Mouse (Mus musculus): ENCODE results near the gene Zfp646.
A peak's percentile ranks its signal among the peaks of the same experiment; 100 is the strongest.

GRCm38 (mm10) chr7:127866434-127866833 is 9.6 kb upstream of the Zfp646 start:
- TF ChIP-seq CTCF (IDR thresholded peaks at IDR 0.05) (peak; percentile 4; the same call in 1 of the 2 replicates), EP300 (IDR thresholded peaks at IDR 0.05) (no peak)
